Comparison of ENCODE assay signal across 8 mouse cellular contexts in the genomic region with DNA sequence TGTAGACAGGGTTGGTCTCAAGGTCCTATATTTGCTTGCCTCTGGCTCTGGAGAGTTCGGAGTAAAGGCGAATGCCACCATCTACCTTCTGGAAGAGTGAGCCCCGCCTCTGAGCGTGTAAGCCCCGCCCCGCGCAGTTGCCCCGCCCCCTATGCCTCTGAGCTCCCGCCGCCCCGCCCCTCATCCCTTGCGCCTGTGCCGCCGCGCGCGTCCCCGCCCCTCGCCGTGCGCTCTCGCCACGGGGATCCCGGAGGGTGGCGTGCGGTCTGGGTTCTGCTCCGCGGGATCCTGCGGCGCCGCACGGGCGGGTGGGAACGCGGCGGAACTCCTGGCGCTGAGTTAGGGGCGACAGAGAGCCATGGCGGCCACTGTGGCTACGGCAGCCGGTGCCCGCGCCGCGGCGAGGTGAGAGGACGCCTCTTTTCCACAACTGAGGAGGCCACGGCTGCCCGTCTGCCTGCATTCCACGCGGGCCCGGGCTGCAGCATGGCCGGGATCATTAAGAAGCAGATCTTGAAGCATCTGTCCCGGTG. TPM values are rescaled to one million over a fixed set of nuclear protein-coding genes. Genes with fewer than 3 reads are reported as not detected.
DNase-seq lines count a peak whose midpoint lies in the region; ATAC-seq and TF ChIP-seq lines count a peak whose summit lies in the region.

Gene Uhrf1bp1, plus strand, starts transcription at position 177 of the 533 bp plus-strand sequence.

- no peak within 1 kb of the TSS for H3K27ac ChIP-seq in ES-Bruce4 (ENCODE audit: insufficient read depth, low read length)
- peak within 1 kb of the TSS; percentile 75 for H3K27ac ChIP-seq in forebrain, embryonic 14.5 days (ENCODE audit: low read depth, low read length)
- H3K27ac ChIP-seq in liver, embryonic 16.5 days (ENCODE audit: low read length): peak within 1 kb of the TSS; percentile 90
- H3K27ac ChIP-seq in neural tube, embryonic 13.5 days (replicated peaks): peak within 1 kb of the TSS; percentile 87

- peaks cover 3% of the 10 kb centered on the region for H3K4me1 ChIP-seq in ES-Bruce4 (ENCODE audit: control insufficient read depth, insufficient read depth, low read length)
- H3K4me1 ChIP-seq in forebrain, embryonic 14.5 days (ENCODE audit: control insufficient read depth, insufficient read depth, low read length): peaks cover 18% of the 10 kb centered on the region
- H3K4me1 ChIP-seq in liver, embryonic 16.5 days (ENCODE audit: control insufficient read depth, low read depth, low read length): peaks cover 34% of the 10 kb centered on the region
- peaks cover 40% of the 10 kb centered on the region for H3K4me1 ChIP-seq in neural tube, embryonic 13.5 days (replicated peaks)

- no peaks in the 10 kb centered on the region for H3K27me3 ChIP-seq in ES-Bruce4 (ENCODE audit: control insufficient read depth, insufficient read depth, low read length, poor library complexity, severe bottlenecking)
- no peaks in the 10 kb centered on the region for H3K27me3 ChIP-seq in forebrain, embryonic 14.5 days (replicated peaks; ENCODE audit: control insufficient read depth, insufficient read depth, low read length)
- H3K27me3 ChIP-seq in liver, embryonic 16.5 days (ENCODE audit: control insufficient read depth, insufficient read depth, low read depth, low read length): no peaks in the 10 kb centered on the region
- H3K27me3 ChIP-seq in neural tube, embryonic 13.5 days: no peaks in the 10 kb centered on the region

- under 1% methylated on average over 52 of the region's 54 CpGs for WGBS in forebrain, embryonic 14.5 days
- WGBS in large intestine, adult 2 months: under 1% methylated on average over 54 of the region's 54 CpGs
- WGBS in liver, embryonic 16.5 days (ENCODE audit: insufficient replicate concordance): under 1% methylated on average over 54 of the region's 54 CpGs
- under 1% methylated on average over 54 of the region's 54 CpGs for WGBS in neural tube, embryonic 13.5 days

- ATAC-seq in cerebellum, adult (ENCODE audit: insufficient number of reproducible peaks, low FRiP score, low TSS enrichment): peak; percentile 56; the same call in 1 of the 2 replicates
- ATAC-seq in forebrain, embryonic 14.5 days: peak; percentile 88
- ATAC-seq in liver, embryonic 16.5 days (ENCODE audit: low read depth): peak; percentile 82
- ATAC-seq in neural tube, embryonic 13.5 days (ENCODE audit: low read depth): peak; percentile 88

- H3K4me2 ChIP-seq in forebrain, embryonic 14.5 days (ENCODE audit: low read length): peak within 1 kb of the TSS; percentile 82
- peak within 1 kb of the TSS; percentile 97 for H3K4me2 ChIP-seq in liver, embryonic 16.5 days (ENCODE audit: low read depth, low read length)
- H3K4me2 ChIP-seq in neural tube, embryonic 13.5 days: peak within 1 kb of the TSS; percentile 89

- TF ChIP-seq CTCF in ES-Bruce4 (IDR thresholded peaks at IDR 0.05; ENCODE audit: low read depth, low read length): no peak

- H3K9me3 ChIP-seq in ES-Bruce4 (replicated peaks; ENCODE audit: control insufficient read depth, insufficient read depth, low read length, poor library complexity, severe bottlenecking): no peaks in the 10 kb centered on the region
- no peaks in the 10 kb centered on the region for H3K9me3 ChIP-seq in forebrain, embryonic 14.5 days (replicated peaks; ENCODE audit: control insufficient read depth, low read length)
- H3K9me3 ChIP-seq in liver, embryonic 16.5 days (replicated peaks; ENCODE audit: control insufficient read depth, low read length): no peaks in the 10 kb centered on the region
- no peaks in the 10 kb centered on the region for H3K9me3 ChIP-seq in neural tube, embryonic 13.5 days

- intact Hi-C loops in heart, postnatal 10 days (cut with DNase I): no loop called here

- H3K36me3 ChIP-seq in ES-Bruce4 (ENCODE audit: control insufficient read depth, insufficient read depth, low read length, poor library complexity, severe bottlenecking): peaks cover 6% of the 10 kb centered on the region
- peaks cover 24% of the 10 kb centered on the region for H3K36me3 ChIP-seq in forebrain, embryonic 14.5 days (ENCODE audit: control insufficient read depth, insufficient read depth, low read length)
- peaks cover 16% of the 10 kb centered on the region for H3K36me3 ChIP-seq in liver, embryonic 16.5 days (ENCODE audit: control insufficient read depth, insufficient read depth)
- peaks cover 31% of the 10 kb centered on the region for H3K36me3 ChIP-seq in neural tube, embryonic 13.5 days

- H3K4me3 ChIP-seq in ES-Bruce4 (ENCODE audit: low read depth, low read length): peak within 1 kb of the TSS; percentile 97
- H3K4me3 ChIP-seq in forebrain, embryonic 14.5 days (ENCODE audit: low read depth, low read length): peak within 1 kb of the TSS; percentile 89
- peak within 1 kb of the TSS; percentile 92 for H3K4me3 ChIP-seq in liver, embryonic 16.5 days (ENCODE audit: low read depth, low read length)
- peak within 1 kb of the TSS; percentile 90 for H3K4me3 ChIP-seq in neural tube, embryonic 13.5 days

- peak; percentile 86 for DNase-seq in forebrain, embryonic 14.5 days (ENCODE audit: low spot score)
- DNase-seq in heart, postnatal 10 days: peak; percentile 81 to 83
- DNase-seq in large intestine, adult 2 months (ENCODE audit: low read depth, low spot score): peak; percentile 27
- peak; percentile 34 for DNase-seq in telencephalon, adult 2 months (ENCODE audit: low read depth, low spot score)

- H3K9ac ChIP-seq in ES-Bruce4 (ENCODE audit: low read depth, poor library complexity, severe bottlenecking): peak within 1 kb of the TSS; percentile 95
- peak within 1 kb of the TSS; percentile 90 for H3K9ac ChIP-seq in forebrain, embryonic 14.5 days (ENCODE audit: low read length)
- peak within 1 kb of the TSS; percentile 90 for H3K9ac ChIP-seq in liver, embryonic 16.5 days (ENCODE audit: low read depth, low read length)
- H3K9ac ChIP-seq in neural tube, embryonic 13.5 days: peak within 1 kb of the TSS; percentile 91

- no peak for TF ChIP-seq EP300 in ES-Bruce4 (IDR thresholded peaks at IDR 0.05; ENCODE audit: insufficient read depth, low read depth, low read length)

- TF ChIP-seq POLR2A in ES-Bruce4 (IDR thresholded peaks at IDR 0.05; ENCODE audit: insufficient read depth, low read length): no peak

RNA-seq across cellular contexts. Expression of gene Uhrf1bp1, which starts in this region (rescaled TPM):
- 18.4 and 22.3 TPM in 2 replicates for polyA plus RNA-seq in ES-Bruce4 (2011; ENCODE audit: insufficient read depth, insufficient read length, low read depth, missing spikeins)
- polyA plus RNA-seq in forebrain, embryonic 14.5 days (2014; fragmentation: Nextera tagmentation; extraction: Ambion mirVana): 4.3 and 5.3 TPM in 2 replicates
- 10 to 100 TPM; 16.5 to 22.1 TPM for total RNA-seq in heart, postnatal 10 days (2021)
- polyA plus RNA-seq in large intestine, adult 2 months (2012; rRNA removed): 2.2 and 3.5 TPM in 2 replicates
- 2.4 and 2.5 TPM in 2 replicates for polyA plus RNA-seq in liver, embryonic 16.5 days (2015; fragmentation: Nextera tagmentation; extraction: Ambion mirVana)
- 5.1 and 6.0 TPM in 2 replicates for polyA plus RNA-seq in neural tube, embryonic 13.5 days (2015; fragmentation: Nextera tagmentation; extraction: Ambion mirVana)

Comparison
In these comparisons a context has a peak if more than half of its experiments do, and no peak if none do; other contexts are left out.
1. DNase-seq: peak in every context shown above with its lines; median percentile 86 in forebrain, embryonic 14.5 days; 82 in heart, postnatal 10 days; 34 in telencephalon, adult 2 months; 27 in large intestine, adult 2 months.